28 mouse cellular contexts compared by ENCODE assay signal in the genomic region with DNA sequence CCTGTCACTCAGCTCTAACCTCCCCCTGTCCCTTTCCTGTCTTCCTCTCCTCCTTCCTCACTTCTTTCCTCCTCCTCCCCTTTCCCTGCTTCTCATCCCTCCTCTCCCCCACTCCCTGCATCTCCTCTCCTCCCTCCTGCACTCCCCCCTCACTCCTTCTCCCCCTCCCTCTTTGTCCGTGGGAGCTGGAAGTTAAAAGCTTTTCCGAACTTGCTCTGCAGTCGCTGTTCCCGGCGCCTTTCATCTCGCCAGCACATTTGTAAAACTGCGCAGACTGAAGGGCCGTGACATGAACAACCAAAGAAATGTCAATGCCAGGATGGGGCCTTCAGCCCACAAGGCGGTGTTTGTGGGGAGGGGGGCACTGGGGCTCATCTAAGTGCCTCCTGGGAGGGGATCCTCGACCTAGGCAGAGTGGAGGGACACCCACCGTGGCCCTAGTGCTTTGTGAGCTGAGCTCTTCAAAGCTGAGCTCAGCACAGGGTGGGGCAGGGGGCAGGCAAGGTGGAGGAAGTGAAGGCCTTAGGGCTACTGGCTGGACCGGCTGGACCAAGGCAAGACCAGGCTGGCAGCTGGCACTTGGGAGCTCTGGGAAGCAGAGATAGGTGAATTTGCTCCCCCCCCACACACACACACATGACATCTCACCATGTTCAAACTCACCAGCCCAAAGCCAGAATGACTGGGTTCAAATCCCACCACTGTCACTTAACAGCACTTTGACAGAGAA. TPM values are rescaled to one million over a fixed set of nuclear protein-coding genes. Genes with fewer than 3 reads are reported as not detected.
DNase-seq lines count a peak whose midpoint lies in the region; ATAC-seq and TF ChIP-seq lines count a peak whose summit lies in the region.
"Had no signal": no experiment of that assay in that cellular context is flagged by ENCODE, and none has a peak within 500 bp of the region (broad histone marks: within the 10 kb centered on the region; RNA-seq: fewer than 3 reads in every experiment).

No protein-coding gene starts in this region.

- 8% methylated on average over 12 of the region's 12 CpGs for WGBS in lung, embryonic 14.5 days

- H3K9ac ChIP-seq in lung, embryonic 14.5 days: no peak overlapping the region
- H3K9ac ChIP-seq: embryonic facial prominence, embryonic 12.5 days; forebrain, embryonic 13.5 days; heart, embryonic 12.5 days; hindbrain, embryonic 15.5 days; intestine, embryonic 15.5 days; limb, embryonic 15.5 days; liver, embryonic 14.5 days; neural tube, embryonic 15.5 days had no signal

- no peak for ATAC-seq in lung, embryonic 14.5 days (ENCODE audit: insufficient read depth)
- ATAC-seq: forebrain, embryonic 13.5 days; intestine, embryonic 15.5 days; Patski had no signal

- no peak overlapping the region for H3K4me3 ChIP-seq in lung, embryonic 14.5 days (ENCODE audit: low read depth, low read length)
- H3K4me3 ChIP-seq: embryonic facial prominence, embryonic 12.5 days; forebrain, embryonic 13.5 days; heart, embryonic 12.5 days; hindbrain, embryonic 15.5 days; intestine, embryonic 15.5 days; limb, embryonic 15.5 days; neural tube, embryonic 15.5 days had no signal

- DNase-seq in embryo, embryonic 11 days: peak; percentile 31
- DNase-seq in embryo, embryonic 9.5 days (ENCODE audit: extremely low spot score): no peak
- DNase-seq in lung, embryonic 14.5 days: peak; percentile 44
- DNase-seq in lung, postnatal 25 days (ENCODE audit: low spot score): no peak
- DNase-seq in urinary bladder, adult 18-20 months (ENCODE audit: low spot score in 2 of 2): peak; percentile 27 to 68
- no peak for DNase-seq in urinary bladder, adult 2 months (ENCODE audit: low spot score)
- peak; percentile 52 for DNase-seq in brain, adult 2 months (ENCODE audit: low read depth, low spot score)
- DNase-seq in gastrocnemius, postnatal 4 days (ENCODE audit: low spot score in 2 of 2): no peak
- DNase-seq: B cell, adult 2 months; cerebellum, adult 9-10 months; gastrocnemius, postnatal 14 days; heart, adult 18-20 months; heart, postnatal 10 days; kidney, adult 8-10 months; left cerebral cortex, postnatal 4 days; right cerebral cortex, adult 18-20 months; right cerebral cortex, postnatal 4 days; thymus, postnatal 14 days had no signal

- no peaks in the 10 kb centered on the region for H3K9me3 ChIP-seq in lung, embryonic 14.5 days (ENCODE audit: low read depth, low read length)
- H3K9me3 ChIP-seq: embryonic facial prominence, embryonic 12.5 days; forebrain, embryonic 13.5 days; heart, embryonic 12.5 days; hindbrain, embryonic 15.5 days; intestine, embryonic 15.5 days; limb, embryonic 15.5 days; neural tube, embryonic 15.5 days had no signal

- no peaks in the 10 kb centered on the region for H3K36me3 ChIP-seq in lung, embryonic 14.5 days (ENCODE audit: insufficient read depth)
- H3K36me3 ChIP-seq: embryonic facial prominence, embryonic 12.5 days; G1E; heart, embryonic 12.5 days; hindbrain, embryonic 15.5 days; intestine, embryonic 15.5 days; limb, embryonic 15.5 days; neural tube, embryonic 15.5 days had no signal

- peaks cover 98% of the 10 kb centered on the region for H3K27me3 ChIP-seq in lung, embryonic 14.5 days (ENCODE audit: insufficient read depth, low read length)

- H3K4me1 ChIP-seq in lung, embryonic 14.5 days (ENCODE audit: insufficient read depth): 0 out of 2 replicates have a peak, but pooled peaks cover 3% of the 10 kb centered on the region

- no peak overlapping the region for H3K27ac ChIP-seq in lung, embryonic 14.5 days (ENCODE audit: low read depth)
- H3K27ac ChIP-seq: embryonic facial prominence, embryonic 12.5 days; forebrain, embryonic 13.5 days; hindbrain, embryonic 15.5 days; intestine, embryonic 15.5 days; limb, embryonic 15.5 days; liver, embryonic 14.5 days; neural tube, embryonic 15.5 days had no signal

- H3K4me2 ChIP-seq in lung, embryonic 14.5 days: no peak overlapping the region
- H3K4me2 ChIP-seq: embryonic facial prominence, embryonic 12.5 days; forebrain, embryonic 13.5 days; heart, embryonic 12.5 days; hindbrain, embryonic 15.5 days; intestine, embryonic 15.5 days; limb, embryonic 15.5 days; neural tube, embryonic 15.5 days had no signal

- TF ChIP-seq CTCF in lung, embryonic 14.5 days (IDR thresholded peaks at IDR 0.05; ENCODE audit: low read depth): no peak

RNA-seq across cellular contexts. Expression of gene Cdh22, which starts 3.9 kb away (rescaled TPM):
- polyA plus RNA-seq in lung, embryonic 14.5 days (2014; fragmentation: Nextera tagmentation; extraction: Ambion mirVana): 0.72 and 1.5 TPM in 2 replicates
- polyA plus RNA-seq in urinary bladder, adult 2 months (2012; rRNA removed): 0.98 and 1.1 TPM in 2 replicates
- under 1 TPM; 0.26 to 0.42 TPM for total RNA-seq in gastrocnemius, postnatal 4 days (2021)
- polyA plus RNA-seq: G1E; heart, embryonic 12.5 days; Patski had no signal

RNA-seq across cellular contexts. Expression of gene Slc35c2, which starts 49.1 kb away (rescaled TPM):
- 51.9 and 52.3 TPM in 2 replicates for polyA plus RNA-seq in lung, embryonic 14.5 days (2014; fragmentation: Nextera tagmentation; extraction: Ambion mirVana)
- polyA plus RNA-seq in urinary bladder, adult 2 months (2012; rRNA removed): 36.0 and 36.1 TPM in 2 replicates
- total RNA-seq in gastrocnemius, postnatal 4 days (2021): 10 to 100 TPM; 20.8 to 23.4 TPM

Comparison
In these comparisons a context has a peak if more than half of its experiments do, and no peak if none do; other contexts are left out.
1. DNase-seq: peak in embryo, embryonic 11 days (single experiment), lung, embryonic 14.5 days (single experiment), urinary bladder, adult 18-20 months (2 of 2) and brain, adult 2 months (single experiment); none in embryo, embryonic 9.5 days (single experiment), lung, postnatal 25 days (single experiment), urinary bladder, adult 2 months (single experiment) and gastrocnemius, postnatal 4 days (0 of 2).